Comparison of ENCODE assay signal across 14 mouse cellular contexts in the genomic region with DNA sequence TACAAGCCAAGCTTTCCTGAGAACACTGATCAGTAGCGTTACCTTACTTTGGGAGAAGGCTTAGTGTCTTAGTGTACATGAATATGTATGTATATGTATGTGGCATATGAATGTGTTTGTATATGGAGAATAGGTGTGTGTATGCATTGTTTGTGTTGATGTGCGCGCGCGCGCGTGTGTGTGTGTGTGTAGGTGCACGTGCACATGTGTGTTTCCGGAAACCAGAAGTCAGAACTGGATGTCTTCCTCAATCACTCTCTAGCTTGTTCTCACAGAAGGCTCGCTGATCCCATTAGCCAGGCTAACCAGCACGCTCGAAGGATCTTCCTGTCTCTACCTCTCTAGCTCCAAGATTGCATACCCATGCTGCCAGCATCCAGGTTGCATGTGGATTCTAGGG.
"Had no signal": no experiment of that assay in that cellular context is flagged by ENCODE, and none has a peak within 500 bp of the region (broad histone marks: within the 10 kb centered on the region; RNA-seq: fewer than 3 reads in every experiment).

No protein-coding gene starts in this region.

- H3K9me3 ChIP-seq: midbrain, embryonic 10.5 days; midbrain, embryonic 13.5 days; midbrain, embryonic 15.5 days; neural tube, embryonic 12.5 days; stomach, embryonic 15.5 days had no signal

- DNase-seq: lung, adult 18-20 months; lung, embryonic 14.5 days; lung, postnatal 10 days; lung, postnatal 4 days; right cerebral cortex, postnatal 14 days; thymus, adult 18-20 months; thymus, postnatal 14 days; thymus, postnatal 36 days had no signal

- H3K27me3 ChIP-seq: neural tube, embryonic 12.5 days; stomach, embryonic 15.5 days had no signal

- ATAC-seq: midbrain, embryonic 13.5 days; midbrain, embryonic 15.5 days had no signal

- H3K36me3 ChIP-seq: midbrain, embryonic 10.5 days; midbrain, embryonic 13.5 days; midbrain, embryonic 15.5 days; neural tube, embryonic 12.5 days; stomach, embryonic 15.5 days had no signal

- H3K4me1 ChIP-seq: stomach, embryonic 15.5 days had no signal

- H3K4me3 ChIP-seq: midbrain, embryonic 10.5 days; midbrain, embryonic 13.5 days; midbrain, embryonic 15.5 days; myocyte; neural tube, embryonic 12.5 days; stomach, embryonic 15.5 days had no signal
